Mouse (Mus musculus) lung, adult 2 months (tissue): ENCODE measurements around the gene Cst13.
"Not testable (repeated sequence)": the region's sequence is repeated elsewhere in the genome, so short reads cannot be mapped to it uniquely, and the experiment has no call there.

Source experiments
- CTCF ChIP-seq: fragments of 200-500 bp; IDR thresholded peaks from 2 replicates; pipeline ENCODE4 v1.5.1; 2011; ENCODE audit warnings: mild to moderate bottlenecking, low read length, control low read depth; ENCODE audit not compliant: insufficient read depth
- POLR2A ChIP-seq: fragments of 200-500 bp; IDR thresholded peaks from 2 replicates; pipeline ENCODE4 v1.6.1; 2011; ENCODE audit warnings: low read depth, mild to moderate bottlenecking, control low read depth, low read length, borderline replicate concordance; ENCODE audit errors: extremely low read depth

- not testable (repeated sequence) for TF ChIP-seq CTCF, POLR2A
Observed at GRCm38 (mm10) chr2:148771397-148771796, 48.5 kb upstream of the Cst13 start, which contains the start of gene Cst11.
